Mouse (Mus musculus) inflammation-experienced regulatory T-cells, adult 6 months (primary cell): ENCODE data around the gene Sugp2. TPM values are rescaled to one million over a fixed set of nuclear protein-coding genes. Genes with fewer than 3 reads are reported as not detected.
A peak's percentile ranks its signal among the peaks of the same experiment; 100 is the strongest.
"Not testable (repeated sequence)": the region's sequence is repeated elsewhere in the genome, so short reads cannot be mapped to it uniquely, and the experiment has no call there.

Source experiments
- ATAC-seq: one replicate; pipeline ENCODE4 v1.8.0; 2017
- polyA plus RNA-seq, 3 experiments: library from polyadenylated mRNA; unstranded; fragments of 100-300 nt; shearing (Covaris generic); gene quantifications; one replicate each; pipeline ENCODE4 v1.2.1; 2017

Sugp2 gene
- 10 to 100 TPM; 12.6 to 23.3 (median 20.8) TPM for polyA plus RNA-seq

- ATAC-seq = peak; percentile 92
These were observed at the start of gene Sugp2, which contains the start of gene Armc6 for GRCm38 (mm10) chr8:70234080-70234780. Gene Sugp2 (plus strand): TSS chr8:70234226. Gene Armc6 (minus strand): TSS chr8:70234466.

DNA sequence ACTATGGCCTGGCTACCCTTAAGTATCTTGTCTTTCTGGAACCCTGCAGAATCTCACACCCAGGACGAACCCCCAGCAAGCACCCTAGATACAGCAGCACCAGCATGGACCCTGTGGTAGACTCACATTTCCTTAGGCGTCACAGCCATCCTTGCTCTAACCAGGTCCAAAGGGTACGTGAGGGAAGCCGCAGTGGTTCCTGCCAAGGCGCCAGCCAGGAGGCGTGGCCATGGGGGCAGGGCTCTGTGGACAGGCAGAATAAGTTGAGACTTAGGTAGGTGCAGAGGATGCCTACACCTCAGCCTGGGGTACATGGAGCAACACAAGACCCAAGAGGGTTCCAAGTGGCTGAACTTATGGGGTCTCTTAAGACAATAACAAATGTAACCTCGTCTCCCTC lies 45.3 kb upstream of the Sugp2 start:
- ATAC-seq = no peak

GRCm38 (mm10) chr8:70193238-70193637 lies 40.8 kb upstream of the Sugp2 start:
- no peak for ATAC-seq

DNA sequence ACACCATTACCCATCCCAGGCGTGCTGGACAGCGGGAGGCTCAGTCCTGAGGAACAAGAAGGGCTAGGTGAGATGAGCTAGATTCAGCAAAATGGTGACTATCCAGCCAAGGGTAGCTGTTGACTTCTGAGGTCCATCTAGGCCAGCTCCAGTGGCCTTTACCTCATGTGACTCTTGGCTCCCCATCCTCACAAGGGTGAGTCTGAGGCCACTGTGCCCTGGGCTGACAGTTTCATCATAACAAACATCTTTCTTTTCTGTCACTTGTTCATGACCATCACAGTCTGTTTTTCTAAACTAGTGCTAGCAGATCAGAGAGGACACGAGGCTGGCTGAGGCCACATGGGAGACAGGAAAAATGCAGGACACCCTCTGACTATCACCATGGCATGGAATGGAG lies 39.8 kb upstream of the Sugp2 start:
- no peak for ATAC-seq

DNA sequence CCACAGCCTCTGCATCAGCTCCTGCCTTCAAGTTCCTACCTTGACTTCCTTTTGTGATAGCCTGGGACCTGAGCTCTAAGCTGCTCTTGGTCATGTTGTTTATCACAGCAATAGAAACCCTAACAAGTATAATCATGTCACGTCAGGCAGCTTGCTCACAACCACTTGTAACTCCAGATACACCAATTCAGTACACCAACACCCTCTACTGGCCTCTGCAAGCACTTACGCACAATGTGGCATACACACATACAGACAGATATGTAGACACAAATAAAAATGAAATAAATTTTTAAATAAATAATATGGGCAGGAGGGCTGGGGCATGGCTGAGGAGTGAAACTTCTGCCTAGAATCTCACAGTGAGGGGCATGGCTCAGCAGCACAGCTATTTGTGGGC lies 38.3 kb upstream of the Sugp2 start:
- ATAC-seq = no peak

DNA sequence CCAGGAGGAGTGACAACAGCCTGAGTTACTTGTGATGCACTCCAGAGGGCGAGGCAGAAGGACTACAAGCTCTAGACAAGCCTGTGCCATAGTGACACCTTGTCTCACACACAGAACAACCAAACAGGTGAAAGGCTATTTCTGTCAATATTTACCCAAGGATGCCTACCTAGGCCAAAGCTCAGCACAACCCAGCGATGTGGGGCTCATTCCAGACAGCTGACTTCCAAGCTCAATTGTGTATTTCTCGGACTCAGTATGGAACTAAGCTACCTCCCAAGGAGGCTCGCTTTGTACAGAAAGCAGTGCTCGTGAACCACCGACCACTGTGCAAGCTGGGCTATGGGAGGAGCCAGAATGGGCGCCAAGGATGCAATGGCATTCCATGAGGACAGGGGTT lies 36.4 kb upstream of the Sugp2 start:
- ATAC-seq = no peak

- no peak for ATAC-seq
These were observed 33.8 kb upstream of the Sugp2 start for GRCm38 (mm10) chr8:70200098-70200681.

DNA sequence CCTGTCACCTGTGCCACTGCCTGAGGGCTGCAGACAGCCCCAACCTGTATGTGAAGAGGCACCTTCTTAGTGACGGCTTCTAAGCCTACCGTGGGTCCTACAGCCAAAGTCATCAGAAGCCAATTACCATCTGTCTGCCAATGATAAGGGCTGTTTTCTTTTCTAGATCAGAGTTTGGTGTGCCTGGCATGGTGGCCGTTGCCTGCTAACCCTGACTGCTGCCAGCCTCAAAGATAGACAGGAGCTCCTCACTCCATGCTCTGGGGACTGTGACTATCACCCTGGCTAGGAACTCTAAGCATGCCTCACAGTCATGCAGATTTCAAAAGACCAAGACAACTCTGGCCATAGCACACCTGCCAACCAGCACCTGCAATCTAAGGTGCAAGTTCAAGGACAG lies 32.6 kb upstream of the Sugp2 start:
- no peak for ATAC-seq

DNA sequence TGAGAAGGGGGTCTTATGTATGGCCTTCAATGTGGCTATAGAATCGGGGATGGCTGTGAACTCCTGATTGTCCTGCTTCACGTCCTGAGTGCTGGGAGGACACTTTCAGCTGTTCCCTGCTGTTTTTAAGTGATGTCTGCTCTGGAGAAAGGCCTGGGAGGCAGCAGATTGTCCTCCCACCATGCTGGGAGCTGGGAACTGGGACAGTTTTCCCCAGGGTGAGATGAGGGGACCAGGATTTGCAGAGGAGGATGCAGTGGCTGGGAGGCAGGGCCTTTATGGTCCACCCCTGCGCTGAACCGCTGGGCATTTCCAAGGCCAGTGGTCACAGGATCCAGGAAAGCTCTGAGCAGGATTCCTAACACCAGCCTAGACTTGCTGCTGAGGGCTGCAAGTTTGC lies 31.0 kb upstream of the Sugp2 start:
- ATAC-seq = no peak

- no peak for ATAC-seq
These were observed 29.3 kb upstream of the Sugp2 start for GRCm38 (mm10) chr8:70204757-70205156.

DNA sequence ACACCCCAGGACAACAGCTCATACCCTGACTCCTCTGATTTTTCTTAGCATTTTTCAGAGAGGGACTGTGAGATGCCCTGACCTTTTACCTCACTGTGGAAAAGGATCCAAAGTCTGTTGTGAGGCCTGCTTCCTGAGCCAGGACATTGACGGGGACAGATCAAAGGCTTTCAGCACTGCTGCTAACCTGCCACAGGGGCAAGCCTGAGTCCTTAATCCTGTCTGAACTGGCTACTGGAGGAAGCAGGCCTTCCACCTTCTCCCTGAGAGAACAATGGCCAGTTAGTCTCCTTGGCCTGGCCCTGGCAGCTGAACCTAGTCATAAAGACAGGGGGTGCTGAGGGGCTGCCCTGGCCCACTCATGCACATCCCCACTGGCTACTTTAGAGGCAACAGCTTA lies 25.9 kb upstream of the Sugp2 start:
- ATAC-seq = no peak

DNA sequence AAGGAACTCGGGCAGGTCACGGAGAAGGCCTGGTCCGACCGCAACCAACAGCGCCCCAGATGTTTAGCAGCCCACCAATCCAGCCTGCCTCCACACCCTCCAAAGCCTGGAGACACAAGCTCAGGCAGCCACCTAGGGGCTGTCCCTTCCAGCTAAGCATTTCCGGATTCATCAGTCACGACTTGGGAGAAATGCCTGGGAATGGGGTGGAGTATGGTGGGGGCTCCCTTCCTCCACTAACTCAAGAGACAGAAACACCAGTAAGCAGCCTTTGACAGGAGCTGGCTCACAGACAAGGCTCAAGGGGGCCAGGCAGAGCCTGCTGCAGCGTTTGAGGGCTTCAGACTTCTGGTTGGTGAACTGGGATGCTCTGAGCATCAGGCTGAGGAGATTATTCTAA lies 23.5 kb upstream of the Sugp2 start:
- no peak for ATAC-seq

DNA sequence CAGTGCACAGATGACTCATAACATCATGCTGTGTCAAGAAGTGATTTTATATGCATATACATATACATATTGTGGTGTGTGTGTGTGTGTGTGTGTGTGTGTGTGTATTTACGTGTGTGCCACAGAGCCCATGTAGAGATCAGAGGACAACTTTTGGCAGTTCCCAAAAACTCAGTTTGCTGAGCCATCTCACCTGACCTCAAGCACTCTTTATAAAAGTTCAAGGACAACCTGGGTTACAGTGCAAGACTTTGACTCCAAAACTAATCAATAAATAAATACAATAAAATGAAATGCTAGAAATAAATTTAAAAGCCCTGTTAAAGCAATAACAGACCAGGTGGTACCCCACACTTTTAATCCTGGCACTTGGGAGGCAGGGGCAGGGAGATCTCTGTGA lies 22.8 kb upstream of the Sugp2 start:
- ATAC-seq = no peak

GRCm38 (mm10) chr8:70211726-70212111 lies 22.3 kb upstream of the Sugp2 start:
- ATAC-seq = no peak

GRCm38 (mm10) chr8:70212112-70213055 lies 21.6 kb upstream of the Sugp2 start, which contains the start of gene Slc25a42:
Gene Slc25a42 (minus strand): TSS chr8:70212305.
- ATAC-seq = peak; percentile 87

DNA sequence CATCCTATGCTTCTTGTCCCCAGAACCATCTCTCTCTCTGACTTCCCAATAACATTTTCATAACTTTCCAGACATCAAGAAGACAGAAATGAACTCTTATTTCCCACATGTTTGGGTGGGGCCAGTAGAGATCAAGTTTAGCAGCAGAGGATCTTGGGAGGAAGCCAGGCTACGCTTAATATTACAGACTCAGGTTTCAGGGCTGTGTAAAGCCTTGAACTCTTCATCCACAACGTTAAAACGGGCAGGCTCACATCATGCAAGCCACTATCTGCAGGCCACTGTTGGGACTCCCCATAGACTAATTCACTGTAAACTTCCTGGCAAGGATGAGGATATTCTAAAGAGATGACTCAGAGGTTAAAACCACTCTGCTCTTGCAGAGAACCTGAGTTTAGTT lies 19.6 kb upstream of the Sugp2 start:
- ATAC-seq = no peak

- no peak for ATAC-seq
These were observed 18.9 kb upstream of the Sugp2 start for GRCm38 (mm10) chr8:70215092-70215491.

DNA sequence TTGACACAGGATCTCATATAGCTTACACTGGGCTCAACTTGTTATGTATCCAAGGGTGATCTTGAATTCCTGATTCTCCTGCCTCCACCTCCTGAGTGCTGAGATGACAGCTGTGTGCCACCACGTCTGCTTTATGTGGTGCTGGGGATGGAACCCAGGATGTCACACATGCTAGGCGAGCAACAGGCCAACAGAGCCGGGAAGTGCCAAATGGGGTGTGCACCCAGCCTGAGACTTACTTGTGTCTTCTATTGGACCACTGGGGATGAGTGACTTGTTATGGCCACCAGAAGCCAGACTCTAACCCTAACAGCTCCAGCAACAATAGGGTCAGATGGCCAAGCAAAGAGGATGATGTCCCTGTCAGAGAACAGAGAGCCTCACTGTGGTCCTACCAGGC lies 17.9 kb upstream of the Sugp2 start:
- ATAC-seq = not testable (repeated sequence)

DNA sequence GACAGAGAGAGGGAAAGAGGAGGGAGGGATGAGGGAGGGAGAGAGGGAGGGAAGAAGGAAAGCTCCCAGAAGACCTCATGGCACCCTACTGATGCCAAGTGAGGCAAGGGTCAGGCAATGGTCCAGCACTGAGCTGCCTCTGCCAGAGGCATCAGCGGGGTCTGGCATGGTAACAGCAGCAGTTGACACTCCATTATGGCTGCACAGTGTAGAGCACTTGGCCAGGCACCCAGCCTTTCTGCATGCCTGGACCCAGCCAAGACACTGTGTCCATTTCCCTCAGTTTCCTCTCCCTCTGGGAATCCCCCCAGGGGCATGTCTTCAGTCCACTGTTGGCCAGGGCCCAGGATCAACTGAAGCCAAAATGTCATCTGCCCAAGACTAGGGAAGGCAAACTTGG lies 17.5 kb upstream of the Sugp2 start:
- no peak for ATAC-seq

- no peak for ATAC-seq
These were observed 16.6 kb upstream of the Sugp2 start for GRCm38 (mm10) chr8:70217441-70217840.

DNA sequence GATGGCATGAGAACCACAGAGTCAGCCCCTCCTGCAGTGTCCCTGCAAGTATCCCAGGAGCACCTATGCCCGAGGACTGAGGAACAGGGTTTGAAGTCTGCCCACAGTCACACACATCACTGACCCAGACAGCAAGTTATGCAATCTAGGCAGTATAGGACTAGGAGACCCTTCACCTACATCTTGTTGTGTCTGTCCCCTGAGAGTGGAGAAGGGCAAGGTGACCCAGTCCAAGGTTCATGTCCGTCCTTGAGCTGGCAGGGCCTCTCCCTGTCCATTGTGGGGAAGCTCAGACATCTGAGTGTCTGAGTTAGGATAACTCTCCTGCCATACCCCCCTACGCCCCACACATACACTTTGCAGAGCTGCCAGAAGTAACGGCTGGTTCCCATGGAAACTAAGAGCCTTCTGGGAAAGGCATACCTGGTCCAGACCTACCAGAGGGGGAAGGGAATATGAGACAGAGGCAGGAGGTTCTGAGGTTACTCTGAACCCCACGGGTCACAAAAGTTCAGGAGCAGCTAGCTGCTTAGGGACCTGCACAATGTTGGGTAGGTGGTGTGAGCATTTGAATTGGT lies 14.8 kb upstream of the Sugp2 start:
- ATAC-seq = no peak

GRCm38 (mm10) chr8:70220236-70220840 lies 13.7 kb upstream of the Sugp2 start:
- ATAC-seq = no peak

GRCm38 (mm10) chr8:70220911-70221310 lies 13.1 kb upstream of the Sugp2 start:
- ATAC-seq = no peak
